Mouse (Mus musculus): ENCODE measurements at regions not wholly inside any gene's neighbourhood (a gene's known extent, or its start where the extent isn't known, plus 50 kb on each side); places are given as distances from the start of the nearest gene placed in this dataset.

DNA sequence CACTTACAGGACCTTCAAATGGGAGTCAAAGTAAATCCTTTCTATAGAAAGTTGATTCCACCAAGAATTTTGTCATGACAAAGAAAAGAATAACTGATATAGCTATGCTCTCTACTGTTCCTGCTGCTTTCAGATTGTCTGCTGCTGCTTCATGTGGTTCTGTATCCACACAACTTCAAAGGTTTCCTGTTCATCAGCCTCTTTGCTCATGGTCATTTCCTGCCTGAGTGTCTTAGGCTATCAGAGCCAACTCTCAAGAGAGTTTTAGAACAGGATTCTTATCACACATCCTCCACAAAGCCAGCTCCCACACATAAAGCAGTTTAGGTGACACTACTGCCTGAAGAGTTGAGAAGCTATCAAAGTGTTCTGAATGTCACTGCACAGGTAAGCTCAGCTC, 296.7 kb downstream of the Nek10 start:
- TF ChIP-seq CTCF (IDR thresholded peaks at IDR 0.05) (no peak), EP300 (IDR thresholded peaks at IDR 0.05) (no peak)

Data from lung, postnatal 0 days (tissue).